Mouse (Mus musculus) naive thymus-derived CD4-positive, alpha-beta T cell, adult 2 months (primary cell): Measurements from ENCODE around the gene Olfr486.
"Not testable (repeated sequence)": the region's sequence is repeated elsewhere in the genome, so short reads cannot be mapped to it uniquely, and the experiment has no call there.

Experiments
- DNase-seq: peaks from one replicate; pipeline ENCODE4 v3.0.0-alpha.2; 2011; ENCODE audit warnings: low read depth

Olfr486 gene

GRCm38 (mm10) chr7:108172642-108173041 lies at the start of gene Olfr486:
Gene Olfr486, minus strand, starts transcription at chr7:108172742.
- not testable (repeated sequence) for DNase-seq

- DNase-seq: not testable (repeated sequence)
Observed at GRCm38 (mm10) chr7:108214536-108214935, 42.0 kb upstream of the Olfr486 start, which contains the start of gene Olfr487. Gene Olfr487, minus strand, starts transcription at chr7:108214636.

GRCm38 (mm10) chr7:108196938-108197337 lies 24.4 kb upstream of the Olfr486 start:
- DNase-seq: no peak

GRCm38 (mm10) chr7:108196337-108196736 lies 23.8 kb upstream of the Olfr486 start:
- not testable (repeated sequence) for DNase-seq

- not testable (repeated sequence) for DNase-seq
Observed at GRCm38 (mm10) chr7:108192714-108193113, 20.2 kb upstream of the Olfr486 start.

GRCm38 (mm10) chr7:108191196-108191595 lies 18.7 kb upstream of the Olfr486 start:
- not testable (repeated sequence) for DNase-seq

GRCm38 (mm10) chr7:108185237-108185636 lies 12.7 kb upstream of the Olfr486 start:
- not testable (repeated sequence) for DNase-seq

GRCm38 (mm10) chr7:108184401-108184800 lies 11.9 kb upstream of the Olfr486 start:
- DNase-seq: not testable (repeated sequence)

GRCm38 (mm10) chr7:108159771-108160170 lies 12.8 kb downstream of the Olfr486 start, which contains the start of gene Olfr485:
Gene Olfr485, minus strand, starts transcription at chr7:108159871.
- no peak for DNase-seq

- no peak for DNase-seq
Observed at GRCm38 (mm10) chr7:108127349-108127748, 45.2 kb downstream of the Olfr486 start, which contains the start of gene Olfr484. Gene Olfr484, minus strand, starts transcription at chr7:108127449.
